Mouse (Mus musculus): ENCODE results near the gene Traf2. TPM values are rescaled to one million over a fixed set of nuclear protein-coding genes. Genes with fewer than 3 reads are reported as not detected.
A peak's percentile ranks its signal among the peaks of the same experiment; 100 is the strongest.

The Traf2 gene
- total RNA-seq, 1 experiment: 9.1 TPM

GRCm38 (mm10) chr2:25561946-25562345, 15.2 kb upstream of the Traf2 start:
- no peak overlapping the region for H3K27ac ChIP-seq (ENCODE audit: insufficient read depth, low read depth, low read length, poor library complexity, severe bottlenecking)
- peaks cover 38% of the 10 kb centered on the region for H3K36me3 ChIP-seq (ENCODE audit: control insufficient read depth, insufficient read depth, low read length, poor library complexity, severe bottlenecking)
- TF ChIP-seq MAFK (IDR thresholded peaks at IDR 0.05; ENCODE audit: insufficient read depth, low read depth, low read length) (no peak), ZNF384 (IDR thresholded peaks at IDR 0.05; ENCODE audit: low read depth, low read length) (no peak), CHD2 (IDR thresholded peaks at IDR 0.05; ENCODE audit: low read depth, low read length) (no peak), HCFC1 (IDR thresholded peaks at IDR 0.05; ENCODE audit: borderline replicate concordance, insufficient read depth, low read length) (no peak), ZC3H11A (IDR thresholded peaks at IDR 0.05; ENCODE audit: borderline replicate concordance, low read depth, low read length) (no peak)
- peaks cover 4% of the 10 kb centered on the region in 2 experiments; a peak in 2 of 4 replicates for H3K4me1 ChIP-seq (ENCODE audit: control insufficient read depth in 2 of 2, insufficient read depth in 2 of 2, low read length in 2 of 2, poor library complexity in 1 of 2)
- no peak overlapping the region for H3K4me3 ChIP-seq (ENCODE audit: insufficient read depth in 1 of 2, low read depth in 1 of 2, low read length in 2 of 2, poor library complexity in 1 of 2, severe bottlenecking in 1 of 2)
- H3K9ac ChIP-seq (ENCODE audit: insufficient read depth, low read depth, low read length, poor library complexity, severe bottlenecking): no peak overlapping the region
- in situ Hi-C loops (cut with MboI; ENCODE audit: low sequenced_read_pairs in 2 of 2, unreplicated experiment in 2 of 2): no loop called here
- no peak for DNase-seq (ENCODE audit: low read depth, low spot score)
- H3K9me3 ChIP-seq (ENCODE audit: control insufficient read depth, insufficient read depth, low read depth, low read length): no peaks in the 10 kb centered on the region

GRCm38 (mm10) chr2:25560551-25560950, 13.8 kb upstream of the Traf2 start:
- TF ChIP-seq HCFC1 (IDR thresholded peaks at IDR 0.05; ENCODE audit: borderline replicate concordance, insufficient read depth, low read length): no peak
- TF ChIP-seq ZNF384 (IDR thresholded peaks at IDR 0.05; ENCODE audit: low read depth, low read length): no peak
- no peak for TF ChIP-seq CHD2 (IDR thresholded peaks at IDR 0.05; ENCODE audit: low read depth, low read length)
- TF ChIP-seq ZC3H11A (IDR thresholded peaks at IDR 0.05; ENCODE audit: borderline replicate concordance, low read depth, low read length): no peak
- TF ChIP-seq MAFK (IDR thresholded peaks at IDR 0.05; ENCODE audit: insufficient read depth, low read depth, low read length): no peak
- Histone ChIP-seq H3K36me3 (ENCODE audit: control insufficient read depth, insufficient read depth, low read length, poor library complexity, severe bottlenecking) (peaks cover 38% of the 10 kb centered on the region), H3K9me3 (ENCODE audit: control insufficient read depth, insufficient read depth, low read depth, low read length) (no peaks in the 10 kb centered on the region), H3K4me3 (ENCODE audit: insufficient read depth in 1 of 2, low read depth in 1 of 2, low read length in 2 of 2, poor library complexity in 1 of 2, severe bottlenecking in 1 of 2) (no peak overlapping the region), H3K4me1 (ENCODE audit: control insufficient read depth in 2 of 2, insufficient read depth in 2 of 2, low read length in 2 of 2, poor library complexity in 1 of 2) (peaks cover 4% of the 10 kb centered on the region in 2 experiments; a peak in 2 of 4 replicates), H3K27ac (ENCODE audit: insufficient read depth, low read depth, low read length, poor library complexity, severe bottlenecking) (no peak overlapping the region), H3K9ac (ENCODE audit: insufficient read depth, low read depth, low read length, poor library complexity, severe bottlenecking) (no peak overlapping the region)
- no peak for DNase-seq (ENCODE audit: low read depth, low spot score)
- in situ Hi-C loops (cut with MboI; ENCODE audit: low sequenced_read_pairs in 2 of 2, unreplicated experiment in 2 of 2): no loop called here

- no peak for DNase-seq (ENCODE audit: low read depth, low spot score)
- in situ Hi-C loops (cut with MboI; ENCODE audit: low sequenced_read_pairs in 2 of 2, unreplicated experiment in 2 of 2): no loop called here
- Histone ChIP-seq H3K36me3 (ENCODE audit: control insufficient read depth, insufficient read depth, low read length, poor library complexity, severe bottlenecking) (peaks cover 33% of the 10 kb centered on the region), H3K4me1 (ENCODE audit: control insufficient read depth in 2 of 2, insufficient read depth in 2 of 2, low read length in 2 of 2, poor library complexity in 1 of 2) (peaks cover 4% of the 10 kb centered on the region in 2 experiments; a peak in 2 of 4 replicates), H3K4me3 (ENCODE audit: insufficient read depth in 1 of 2, low read depth in 1 of 2, low read length in 2 of 2, poor library complexity in 1 of 2, severe bottlenecking in 1 of 2) (no peak overlapping the region; a peak in 1 of 4 replicates), H3K9me3 (ENCODE audit: control insufficient read depth, insufficient read depth, low read depth, low read length) (no peaks in the 10 kb centered on the region), H3K9ac (ENCODE audit: insufficient read depth, low read depth, low read length, poor library complexity, severe bottlenecking) (no peak overlapping the region), H3K27ac (ENCODE audit: insufficient read depth, low read depth, low read length, poor library complexity, severe bottlenecking) (no peak overlapping the region)
- TF ChIP-seq HCFC1 (IDR thresholded peaks at IDR 0.05; ENCODE audit: borderline replicate concordance, insufficient read depth, low read length) (no peak), CHD2 (IDR thresholded peaks at IDR 0.05; ENCODE audit: low read depth, low read length) (no peak), ZC3H11A (IDR thresholded peaks at IDR 0.05; ENCODE audit: borderline replicate concordance, low read depth, low read length) (no peak), ZNF384 (IDR thresholded peaks at IDR 0.05; ENCODE audit: low read depth, low read length) (no peak), MAFK (IDR thresholded peaks at IDR 0.05; ENCODE audit: insufficient read depth, low read depth, low read length) (no peak)
Measured at GRCm38 (mm10) chr2:25558774-25559173, 12.0 kb upstream of the Traf2 start.

GRCm38 (mm10) chr2:25557964-25558360, 11.2 kb upstream of the Traf2 start:
- in situ Hi-C loops (cut with MboI; ENCODE audit: low sequenced_read_pairs in 2 of 2, unreplicated experiment in 2 of 2): no loop called here
- DNase-seq (ENCODE audit: low read depth, low spot score): no peak
- Histone ChIP-seq H3K36me3 (ENCODE audit: control insufficient read depth, insufficient read depth, low read length, poor library complexity, severe bottlenecking) (peaks cover 25% of the 10 kb centered on the region), H3K4me1 (ENCODE audit: control insufficient read depth in 2 of 2, insufficient read depth in 2 of 2, low read length in 2 of 2, poor library complexity in 1 of 2) (peaks cover 4% of the 10 kb centered on the region in 2 experiments; a peak in 2 of 4 replicates), H3K9ac (ENCODE audit: insufficient read depth, low read depth, low read length, poor library complexity, severe bottlenecking) (peak overlapping the region; percentile 94), H3K9me3 (ENCODE audit: control insufficient read depth, insufficient read depth, low read depth, low read length) (no peaks in the 10 kb centered on the region), H3K27ac (ENCODE audit: insufficient read depth, low read depth, low read length, poor library complexity, severe bottlenecking) (peak overlapping the region; percentile 43), H3K4me3 (ENCODE audit: insufficient read depth in 1 of 2, low read depth in 1 of 2, low read length in 2 of 2, poor library complexity in 1 of 2, severe bottlenecking in 1 of 2) (peak overlapping the region; percentile 93 to 97)
- TF ChIP-seq CHD2 (IDR thresholded peaks at IDR 0.05; ENCODE audit: low read depth, low read length): no peak
- no peak for TF ChIP-seq MAFK (IDR thresholded peaks at IDR 0.05; ENCODE audit: insufficient read depth, low read depth, low read length)
- TF ChIP-seq ZC3H11A (IDR thresholded peaks at IDR 0.05; ENCODE audit: borderline replicate concordance, low read depth, low read length): no peak
- TF ChIP-seq ZNF384 (IDR thresholded peaks at IDR 0.05; ENCODE audit: low read depth, low read length): no peak
- TF ChIP-seq HCFC1 (IDR thresholded peaks at IDR 0.05; ENCODE audit: borderline replicate concordance, insufficient read depth, low read length): no peak
